Mouse (Mus musculus) heart, embryonic 15.5 days (tissue): Measurements from ENCODE around the gene Arhgap18. TPM values are rescaled to one million over a fixed set of nuclear protein-coding genes. Genes with fewer than 3 reads are reported as not detected.

Experiments
- ATAC-seq: fragments of 200-750 bp; cut with Nextera tagmentation; replicated peaks from 2 replicates; pipeline ENCODE4 v1.8.0; 2017; ENCODE audit warnings: low read depth, moderate TSS enrichment; ENCODE audit not compliant: insufficient number of reproducible peaks, insufficient read depth, low FRiP score
- H3K27ac ChIP-seq: fragments of 300-500 bp; sonication (generic); 2 replicates; pipeline ENCODE4 v1.5.1; 2015; ENCODE audit warnings: mild to moderate bottlenecking, inconsistent platforms
- H3K27me3 ChIP-seq: fragments of 300-500 bp; sonication (generic); 2 replicates; pipeline ENCODE4 v1.6.1; 2015; ENCODE audit warnings: inconsistent platforms
- H3K36me3 ChIP-seq: fragments of 300-500 bp; sonication (generic); 2 replicates; pipeline ENCODE4 v1.6.1; 2015; ENCODE audit warnings: mild to moderate bottlenecking, inconsistent platforms
- H3K4me1 ChIP-seq: fragments of 300-500 bp; sonication (generic); replicated peaks from 2 replicates; pipeline ENCODE4 v1.6.1; 2015; ENCODE audit warnings: inconsistent platforms
- H3K4me2 ChIP-seq: fragments of 300-500 bp; sonication (generic); 2 replicates; pipeline ENCODE4 v1.6.1; 2015; ENCODE audit warnings: inconsistent platforms, mild to moderate bottlenecking, moderate library complexity
- H3K4me3 ChIP-seq: fragments of 300-500 bp; sonication (generic); 2 replicates; pipeline ENCODE4 v1.5.1; 2015; ENCODE audit warnings: mild to moderate bottlenecking, inconsistent platforms
- H3K9ac ChIP-seq: fragments of 300-500 bp; sonication (generic); 2 replicates; pipeline ENCODE4 v1.6.1; 2015; ENCODE audit warnings: mild to moderate bottlenecking, inconsistent platforms
- H3K9me3 ChIP-seq: fragments of 300-500 bp; sonication (generic); replicated peaks from 2 replicates; pipeline ENCODE4 v1.6.1; 2016; ENCODE audit warnings: inconsistent platforms
- WGBS: fragments of 180-500 bp; shearing (Covaris S2); methylation state at CpG from one replicate; pipeline ENCODE4 v1.1.7; 2015; ENCODE audit warnings: mixed read lengths; 5-methylcytosine and 5-hydroxymethylcytosine counted together
- polyA plus RNA-seq: library from polyadenylated mRNA; unstranded; fragments of >200 nt; fragmentation: Nextera tagmentation; extraction: Ambion mirVana; gene quantifications from 2 replicates; pipeline ENCODE4 v1.2.1, GENCODE M21; 2015

Gene Arhgap18
- polyA plus RNA-seq, 1 experiment from 2014 or later: 44.7 TPM

GRCm38 (mm10) chr10:26810810-26811209 is 57.6 kb downstream of the Arhgap18 start:
- Histone ChIP-seq H3K27me3 (no peaks in the 10 kb centered on the region), H3K4me3 (no peak overlapping the region), H3K4me2 (no peak overlapping the region), H3K9ac (no peak overlapping the region), H3K4me1 (peaks cover 6% of the 10 kb centered on the region; the same call in 1 of the 2 replicates), H3K36me3 (no peaks in the 10 kb centered on the region), H3K9me3 (no peaks in the 10 kb centered on the region), H3K27ac (no peak overlapping the region)
- ATAC-seq: no peak
- WGBS: 47% methylated on average over 5 of the region's 5 CpGs

- no peak for ATAC-seq
- no peaks in the 10 kb centered on the region for H3K36me3 ChIP-seq
- 56% methylated on average over 4 of the region's 4 CpGs for WGBS
Measured at GRCm38 (mm10) chr10:26811342-26811741, 58.1 kb downstream of the Arhgap18 start.

DNA sequence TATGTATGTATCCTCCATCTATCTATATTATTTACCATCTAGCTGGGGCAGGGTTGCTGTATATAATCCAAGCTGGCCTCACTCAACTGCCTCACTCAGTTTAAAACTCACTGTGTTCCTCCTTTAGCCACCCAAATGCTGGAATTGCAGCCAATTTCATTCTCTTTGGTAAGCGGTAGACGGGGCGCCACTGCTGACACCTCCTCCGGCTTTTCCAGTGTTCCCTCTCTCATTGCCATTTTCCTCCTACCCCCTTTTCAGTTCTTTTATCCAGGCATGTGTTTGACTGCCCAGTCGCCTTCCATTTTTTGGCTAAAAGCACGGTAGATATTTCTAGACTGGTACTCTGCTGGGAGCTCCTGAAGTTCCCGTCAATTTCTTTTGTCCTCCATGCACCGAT is 62.4 kb downstream of the Arhgap18 start:
- no peak overlapping the region for H3K4me2 ChIP-seq
- no peak overlapping the region for H3K9ac ChIP-seq
- no peaks in the 10 kb centered on the region for H3K36me3 ChIP-seq
- no peak overlapping the region for H3K27ac ChIP-seq
- no peak overlapping the region for H3K4me3 ChIP-seq
- no peaks in the 10 kb centered on the region for H3K27me3 ChIP-seq
- no peaks in the 10 kb centered on the region for H3K9me3 ChIP-seq
- peaks cover 9% of the 10 kb centered on the region for H3K4me1 ChIP-seq
- ATAC-seq: no peak
- 94% methylated on average over 8 of the region's 8 CpGs for WGBS

More at GRCm38 (mm10) chr10:26811342-26811741, 58.1 kb downstream of the Arhgap18 start:
- Histone ChIP-seq H3K27ac (0 out of 2 replicates have a peak overlapping the region, but pooled peaks have one; percentile 2), H3K4me1 (peaks cover 6% of the 10 kb centered on the region; the same call in 1 of the 2 replicates), H3K9ac (no peak overlapping the region), H3K4me3 (no peak overlapping the region), H3K4me2 (no peak overlapping the region), H3K27me3 (no peaks in the 10 kb centered on the region), H3K9me3 (no peaks in the 10 kb centered on the region)

DNA sequence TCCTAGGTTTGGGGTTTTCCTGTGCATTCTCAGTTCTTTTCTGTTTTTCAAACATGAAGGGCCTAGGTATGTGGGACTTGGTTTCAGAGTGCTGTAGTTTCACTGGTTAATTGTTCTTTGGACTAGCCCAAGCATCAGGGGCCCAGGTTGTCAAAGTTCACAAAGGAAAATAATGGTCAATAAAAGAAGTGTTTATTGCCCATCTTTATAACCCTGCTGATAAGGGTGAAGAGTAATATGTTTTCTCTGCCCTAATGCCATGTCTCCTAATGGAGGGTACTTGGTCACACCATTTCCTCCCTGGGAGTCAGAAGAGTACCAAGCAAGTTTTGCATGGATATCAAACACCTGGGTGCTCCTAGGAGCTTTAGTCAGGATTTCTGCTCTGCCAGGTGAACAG is 67.1 kb downstream of the Arhgap18 start:
- no peak for ATAC-seq
- H3K36me3 ChIP-seq: no peaks in the 10 kb centered on the region

GRCm38 (mm10) chr10:26820936-26821335 is 67.7 kb downstream of the Arhgap18 start:
- ATAC-seq: no peak
- 95% methylated on average over 1 of the region's 1 CpGs for WGBS
- no peak overlapping the region for H3K4me3 ChIP-seq
- no peaks in the 10 kb centered on the region for H3K27me3 ChIP-seq
- no peaks in the 10 kb centered on the region for H3K9me3 ChIP-seq
- H3K9ac ChIP-seq: no peak overlapping the region
- peaks cover 18% of the 10 kb centered on the region for H3K4me1 ChIP-seq
- H3K27ac ChIP-seq: no peak overlapping the region
- no peak overlapping the region for H3K4me2 ChIP-seq
- no peaks in the 10 kb centered on the region for H3K36me3 ChIP-seq

More for the DNA sequence above, 67.1 kb downstream of the Arhgap18 start:
- H3K4me1 ChIP-seq: peaks cover 18% of the 10 kb centered on the region
- no peak overlapping the region for H3K4me2 ChIP-seq
- H3K27ac ChIP-seq: no peak overlapping the region
- H3K9ac ChIP-seq: no peak overlapping the region
- H3K27me3 ChIP-seq: no peaks in the 10 kb centered on the region
- no peaks in the 10 kb centered on the region for H3K9me3 ChIP-seq
- H3K4me3 ChIP-seq: no peak overlapping the region

DNA sequence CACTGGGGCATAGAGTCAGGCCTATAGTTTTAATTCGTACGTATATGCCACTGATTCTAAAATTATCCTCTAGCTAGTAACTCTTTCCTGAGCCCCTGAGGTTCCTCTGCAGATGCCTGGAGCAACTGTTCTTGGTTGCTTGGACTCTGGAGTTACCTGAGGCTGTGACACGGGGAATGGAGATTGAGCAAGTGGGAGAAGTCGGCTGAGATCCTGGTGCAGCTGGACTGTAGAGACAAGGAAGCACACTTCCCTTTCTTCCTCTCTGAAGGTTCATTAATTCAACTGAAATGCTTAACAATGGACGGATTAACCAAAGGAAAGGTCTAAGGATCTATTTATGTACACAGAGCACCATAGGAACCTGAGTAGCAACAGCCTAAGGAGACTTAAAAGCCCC is 70.8 kb downstream of the Arhgap18 start:
- Histone ChIP-seq H3K4me1 (peaks cover 27% of the 10 kb centered on the region), H3K9me3 (no peaks in the 10 kb centered on the region), H3K27ac (peak overlapping the region; percentile 50), H3K4me2 (no peak overlapping the region), H3K27me3 (no peaks in the 10 kb centered on the region), H3K9ac (no peak overlapping the region), H3K36me3 (no peaks in the 10 kb centered on the region), H3K4me3 (no peak overlapping the region)
- 59% methylated on average over 5 of the region's 5 CpGs for WGBS
- ATAC-seq: no peak

- no peak overlapping the region for H3K27ac ChIP-seq
- H3K36me3 ChIP-seq: no peaks in the 10 kb centered on the region
- no peak for ATAC-seq
- H3K4me3 ChIP-seq: no peak overlapping the region
- no peak overlapping the region for H3K4me2 ChIP-seq
- H3K9me3 ChIP-seq: no peaks in the 10 kb centered on the region
- H3K4me1 ChIP-seq: peaks cover 27% of the 10 kb centered on the region
- 80% methylated on average over 8 of the region's 8 CpGs for WGBS
- no peaks in the 10 kb centered on the region for H3K27me3 ChIP-seq
- H3K9ac ChIP-seq: no peak overlapping the region
Measured at GRCm38 (mm10) chr10:26825246-26825889, 72.1 kb downstream of the Arhgap18 start.

GRCm38 (mm10) chr10:26827315-26827714 is 74.1 kb downstream of the Arhgap18 start:
- Histone ChIP-seq H3K36me3 (no peaks in the 10 kb centered on the region), H3K4me1 (peaks cover 23% of the 10 kb centered on the region), H3K4me3 (no peak overlapping the region), H3K9ac (no peak overlapping the region), H3K4me2 (no peak overlapping the region), H3K27me3 (no peaks in the 10 kb centered on the region), H3K9me3 (no peaks in the 10 kb centered on the region), H3K27ac (no peak overlapping the region)
- 44% methylated on average over 5 of the region's 5 CpGs for whole genome bisulfite sequencing
- no peak for ATAC-seq

DNA sequence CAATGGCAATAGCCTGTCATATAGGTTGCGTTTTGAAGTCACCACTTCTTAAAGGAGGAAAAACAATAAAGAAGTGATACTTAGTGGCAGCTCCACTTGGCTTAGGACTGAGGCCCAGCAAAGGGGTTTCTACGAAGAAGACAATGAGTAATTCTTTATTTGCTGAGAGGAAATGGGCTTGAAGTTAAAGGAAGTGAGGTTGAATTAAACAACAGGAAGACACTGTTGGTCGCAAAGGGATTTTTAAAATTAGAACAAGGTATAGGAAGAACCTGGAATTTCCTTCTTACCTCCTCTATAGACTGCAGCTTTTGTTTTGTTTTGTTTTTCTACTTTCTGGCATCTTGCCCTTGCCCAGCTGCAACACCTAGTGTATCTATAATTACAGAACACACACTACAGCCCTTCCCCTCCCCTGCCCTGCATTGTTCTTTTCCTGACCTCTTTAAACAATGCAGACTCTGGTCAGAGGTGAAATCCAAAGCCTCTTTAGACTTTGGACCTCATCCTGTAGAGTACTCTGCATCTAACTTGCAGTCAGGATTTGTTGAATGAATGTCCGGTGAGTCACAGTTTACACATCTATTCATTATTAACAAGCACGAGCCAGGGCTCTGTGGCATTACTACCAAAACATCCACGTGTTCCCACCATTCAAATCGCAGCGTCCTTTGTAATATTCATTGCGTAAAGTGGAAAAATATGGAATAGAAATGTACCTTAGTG is 75.4 kb downstream of the Arhgap18 start:
- Histone ChIP-seq H3K27ac (peak overlapping the region; percentile 70), H3K4me2 (no peak overlapping the region), H3K36me3 (no peaks in the 10 kb centered on the region), H3K4me1 (peaks cover 23% of the 10 kb centered on the region), H3K27me3 (no peaks in the 10 kb centered on the region), H3K9ac (no peak overlapping the region), H3K4me3 (no peak overlapping the region), H3K9me3 (no peaks in the 10 kb centered on the region)
- peak; percentile 66 for ATAC-seq
- WGBS: 59% methylated on average over 9 of the region's 9 CpGs

- H3K9me3 ChIP-seq: no peaks in the 10 kb centered on the region
- WGBS: 92% methylated on average over 3 of the region's 3 CpGs
- no peak for ATAC-seq
- no peak overlapping the region for H3K4me2 ChIP-seq
- no peaks in the 10 kb centered on the region for H3K36me3 ChIP-seq
- no peak overlapping the region for H3K4me3 ChIP-seq
- peaks cover 14% of the 10 kb centered on the region for H3K4me1 ChIP-seq
- no peak overlapping the region for H3K27ac ChIP-seq
- H3K9ac ChIP-seq: no peak overlapping the region
- no peaks in the 10 kb centered on the region for H3K27me3 ChIP-seq
Measured at GRCm38 (mm10) chr10:26832068-26832467, 78.8 kb downstream of the Arhgap18 start.

DNA sequence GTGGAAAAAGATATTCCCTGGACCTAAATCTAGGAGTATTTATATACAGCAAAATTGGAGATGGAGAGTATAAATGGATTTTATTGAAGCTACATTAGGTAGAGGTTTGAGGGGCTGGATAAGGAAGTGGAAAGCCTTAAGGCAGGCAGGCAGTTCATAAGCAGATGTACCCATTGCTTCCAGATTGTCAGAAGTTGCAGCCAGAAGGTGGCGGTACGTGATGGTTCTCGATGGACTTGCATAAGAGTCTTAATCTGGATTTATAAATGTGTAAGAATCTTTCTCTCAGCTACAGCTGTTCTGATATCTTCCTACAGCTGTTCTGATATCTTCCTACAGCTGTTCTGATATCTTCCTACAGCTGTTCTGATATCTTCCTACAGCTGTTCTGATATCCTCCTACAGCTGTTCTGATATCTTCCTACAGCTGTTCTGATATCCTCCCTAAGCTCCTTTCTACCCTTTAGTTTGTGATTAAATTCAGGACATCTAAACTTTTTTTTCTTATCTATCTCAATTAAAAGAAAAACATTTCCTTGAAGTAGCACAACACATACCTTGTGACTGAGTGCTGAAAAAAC is 79.5 kb downstream of the Arhgap18 start:
- H3K36me3 ChIP-seq: no peaks in the 10 kb centered on the region
- H3K27ac ChIP-seq: no peak overlapping the region
- no peak overlapping the region for H3K4me2 ChIP-seq
- no peak for ATAC-seq
- H3K9ac ChIP-seq: no peak overlapping the region
- H3K9me3 ChIP-seq: no peaks in the 10 kb centered on the region
- H3K27me3 ChIP-seq: no peaks in the 10 kb centered on the region
- 81% methylated on average over 3 of the region's 3 CpGs for WGBS
- H3K4me3 ChIP-seq: no peak overlapping the region
- peaks cover 8% of the 10 kb centered on the region; the same call in 1 of the 2 replicates for H3K4me1 ChIP-seq
